28 mouse cellular contexts compared by ENCODE assay signal in genomic region chr8:61722226-61722625, GRCm38 (mm10).
"Had no signal": no experiment of that assay in that cellular context is flagged by ENCODE, and none has a peak within 500 bp of the region (broad histone marks: within the 10 kb centered on the region; RNA-seq: fewer than 3 reads in every experiment).

No protein-coding gene starts in this region.

- ATAC-seq: forebrain, embryonic 13.5 days; forebrain, embryonic 14.5 days; forebrain, embryonic 15.5 days; forebrain, embryonic 16.5 days; forebrain, postnatal 0 days had no signal

- H3K9me3 ChIP-seq: embryonic facial prominence, embryonic 13.5 days; embryonic facial prominence, embryonic 15.5 days; forebrain, embryonic 13.5 days; forebrain, embryonic 15.5 days had no signal

- H3K27ac ChIP-seq: embryonic facial prominence, embryonic 10.5 days; embryonic facial prominence, embryonic 12.5 days; embryonic facial prominence, embryonic 13.5 days; embryonic facial prominence, embryonic 15.5 days; forebrain, embryonic 10.5 days; forebrain, embryonic 12.5 days; forebrain, embryonic 13.5 days; forebrain, embryonic 15.5 days; gastrocnemius, adult 2 months had no signal

- H3K4me3 ChIP-seq: embryonic facial prominence, embryonic 10.5 days; embryonic facial prominence, embryonic 12.5 days; embryonic facial prominence, embryonic 13.5 days; embryonic facial prominence, embryonic 15.5 days; erythroblast, embryonic 14.5 days; forebrain, embryonic 10.5 days; forebrain, embryonic 12.5 days; forebrain, embryonic 13.5 days; forebrain, embryonic 15.5 days; gastrocnemius, adult 2 months had no signal

- H3K4me1 ChIP-seq: embryonic facial prominence, embryonic 10.5 days; embryonic facial prominence, embryonic 12.5 days; embryonic facial prominence, embryonic 15.5 days; forebrain, embryonic 13.5 days; forebrain, embryonic 15.5 days had no signal

- H3K9ac ChIP-seq: embryonic facial prominence, embryonic 12.5 days; embryonic facial prominence, embryonic 13.5 days; embryonic facial prominence, embryonic 15.5 days; forebrain, embryonic 12.5 days; forebrain, embryonic 13.5 days; forebrain, embryonic 15.5 days; forebrain, postnatal 0 days had no signal

- H3K27me3 ChIP-seq: embryonic facial prominence, embryonic 12.5 days; embryonic facial prominence, embryonic 13.5 days; embryonic facial prominence, embryonic 15.5 days; forebrain, embryonic 12.5 days; forebrain, embryonic 13.5 days; forebrain, embryonic 15.5 days had no signal

- DNase-seq: cerebellum, adult 18-20 months; cerebellum, adult 2 months; cerebellum, adult 8-10 months; cerebellum, adult 9-10 months; cerebellum, adult 9-11 months; cerebellum, postnatal 10 days; cerebellum, postnatal 14 days; cerebellum, postnatal 25 days; cerebellum, postnatal 36 days; embryo, embryonic 11 days; forebrain, postnatal 0 days; gastrocnemius, adult 2 months; gastrocnemius, postnatal 10 days; gastrocnemius, postnatal 14 days; gastrocnemius, postnatal 25 days; gastrocnemius, postnatal 36 days; heart, adult 18-20 months had no signal

- H3K4me2 ChIP-seq: embryonic facial prominence, embryonic 12.5 days; embryonic facial prominence, embryonic 13.5 days; embryonic facial prominence, embryonic 15.5 days; forebrain, embryonic 12.5 days; forebrain, embryonic 13.5 days; forebrain, embryonic 15.5 days had no signal

- H3K36me3 ChIP-seq: forebrain, embryonic 15.5 days had no signal
